Comparison of ENCODE assay signal across 13 mouse cellular contexts in the genomic region with DNA sequence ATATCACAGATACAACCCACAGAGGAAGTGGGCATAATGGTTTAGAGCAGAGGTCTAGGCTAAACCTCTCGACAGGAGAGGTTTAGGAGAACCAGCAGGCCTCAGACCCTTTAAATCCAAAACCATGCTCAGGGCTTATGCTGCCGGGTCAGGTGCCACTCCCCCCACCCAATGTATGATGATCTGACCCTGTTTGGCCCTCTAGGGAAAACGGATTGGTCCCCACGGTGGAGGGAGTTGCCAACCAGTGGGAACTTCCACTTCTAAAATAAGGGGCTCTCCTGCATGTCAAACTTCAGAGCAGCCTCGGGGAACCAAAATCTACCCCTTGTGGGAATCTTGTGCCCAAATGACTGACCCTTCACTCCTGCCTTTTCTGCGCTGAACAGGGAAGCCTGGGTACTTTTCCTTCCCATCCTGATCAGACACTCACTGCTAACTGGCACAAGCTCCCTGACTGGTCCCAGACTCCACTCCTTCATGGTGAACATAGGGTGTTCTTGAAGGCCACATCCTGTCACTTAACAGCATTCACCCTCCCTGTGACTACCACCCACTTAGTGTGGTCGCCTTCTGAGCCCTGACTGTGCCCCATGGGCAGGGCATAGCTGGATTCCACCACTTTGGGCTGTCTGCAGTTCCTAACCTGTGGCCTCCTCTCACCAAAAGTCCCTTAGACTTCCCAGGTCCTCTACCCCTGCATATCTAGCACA. TPM values are rescaled to one million over a fixed set of nuclear protein-coding genes. Genes with fewer than 3 reads are reported as not detected.
DNase-seq lines count a peak whose midpoint lies in the region; ATAC-seq and TF ChIP-seq lines count a peak whose summit lies in the region.
"Had no signal": no experiment of that assay in that cellular context is flagged by ENCODE, and none has a peak within 500 bp of the region (broad histone marks: within the 10 kb centered on the region; RNA-seq: fewer than 3 reads in every experiment).

No protein-coding gene starts in this region.

- WGBS in lung, embryonic 14.5 days: 63% methylated on average over 7 of the region's 7 CpGs
- WGBS in small intestine, adult 2 months: 57% methylated on average over 7 of the region's 7 CpGs

- no peak for TF ChIP-seq CTCF in gastrocnemius, adult 2 months (IDR thresholded peaks at IDR 0.05)
- TF ChIP-seq CTCF in lung, embryonic 14.5 days (IDR thresholded peaks at IDR 0.05; ENCODE audit: low read depth): no peak
- TF ChIP-seq CTCF in small intestine, adult 2 months (IDR thresholded peaks at IDR 0.05; ENCODE audit: extremely low read depth, insufficient read length, insufficient replicate concordance, low read depth, low read length): no peak

- DNase-seq in gastrocnemius, adult 2 months: no peak
- no peak for DNase-seq in gastrocnemius, adult 8-10 months (ENCODE audit: low spot score in 2 of 2)
- no peak for DNase-seq in lung, embryonic 14.5 days
- DNase-seq in lung, postnatal 4 days: no peak
- DNase-seq in induced T-regulatory cell, adult 2 months (ENCODE audit: low read depth): peak; percentile 89
- no peak for DNase-seq in gastrocnemius, postnatal 36 days
- DNase-seq in left cerebral cortex, adult 9 months (ENCODE audit: low spot score in 2 of 2): no peak
- DNase-seq: layer of hippocampus, adult 9-11 months; right cerebral cortex, postnatal 4 days had no signal

- H3K36me3 ChIP-seq in lung, embryonic 14.5 days (ENCODE audit: insufficient read depth): no peaks in the 10 kb centered on the region
- H3K36me3 ChIP-seq in small intestine, adult 2 months (ENCODE audit: control insufficient read depth, insufficient read depth, low read length): no peaks in the 10 kb centered on the region
- H3K36me3 ChIP-seq: hindbrain, embryonic 12.5 days; neural tube, embryonic 12.5 days had no signal

- no peak for ATAC-seq in lung, embryonic 14.5 days (ENCODE audit: insufficient read depth)
- ATAC-seq: forebrain, embryonic 14.5 days had no signal

- no peak for TF ChIP-seq POLR2A in small intestine, adult 2 months (IDR thresholded peaks at IDR 0.05; ENCODE audit: low read depth, low read length)

- peak overlapping the region; percentile 56 for H3K27ac ChIP-seq in gastrocnemius, adult 2 months
- H3K27ac ChIP-seq in lung, embryonic 14.5 days (ENCODE audit: low read depth): 0 out of 2 replicates have a peak overlapping the region, but pooled peaks have one; percentile 60
- H3K27ac ChIP-seq in small intestine, adult 2 months (ENCODE audit: insufficient read depth, low read depth, low read length): peak overlapping the region; percentile 86
- H3K27ac ChIP-seq: hindbrain, embryonic 12.5 days; neural tube, embryonic 12.5 days had no signal

- H3K4me2 ChIP-seq in lung, embryonic 14.5 days: peak overlapping the region; percentile 12; the same call in 1 of the 2 replicates
- H3K4me2 ChIP-seq: hindbrain, embryonic 12.5 days; neural tube, embryonic 12.5 days had no signal

- no peaks in the 10 kb centered on the region for H3K9me3 ChIP-seq in lung, embryonic 14.5 days (ENCODE audit: low read depth, low read length)
- H3K9me3 ChIP-seq: hindbrain, embryonic 12.5 days; neural tube, embryonic 12.5 days had no signal

- H3K27me3 ChIP-seq in lung, embryonic 14.5 days (ENCODE audit: insufficient read depth, low read length): no peaks in the 10 kb centered on the region
- no peaks in the 10 kb centered on the region for H3K27me3 ChIP-seq in small intestine, adult 2 months (ENCODE audit: control insufficient read depth, insufficient read depth, low read length)

- peaks cover 42% of the 10 kb centered on the region for H3K4me1 ChIP-seq in lung, embryonic 14.5 days (ENCODE audit: insufficient read depth)
- peaks cover 64% of the 10 kb centered on the region for H3K4me1 ChIP-seq in small intestine, adult 2 months (ENCODE audit: control insufficient read depth, insufficient read depth, insufficient read length, low read length)

- intact Hi-C loops in gastrocnemius, adult 2 months (cut with DNase I): no loop called here
- intact Hi-C loops in gastrocnemius, postnatal 36 days (cut with DNase I): no loop called here

- H3K9ac ChIP-seq in lung, embryonic 14.5 days: no peak overlapping the region; the same call in 1 of the 2 replicates
- H3K9ac ChIP-seq: hindbrain, embryonic 12.5 days; neural tube, embryonic 12.5 days had no signal

- H3K4me3 ChIP-seq in gastrocnemius, adult 2 months: no peak overlapping the region
- no peak overlapping the region for H3K4me3 ChIP-seq in lung, embryonic 14.5 days (ENCODE audit: low read depth, low read length)
- H3K4me3 ChIP-seq in small intestine, adult 2 months (ENCODE audit: low read depth, low read length): peak overlapping the region; percentile 37
- H3K4me3 ChIP-seq: hindbrain, embryonic 12.5 days; neural tube, embryonic 12.5 days had no signal

RNA-seq across cellular contexts. Expression of gene Cd82, which starts 3.6 kb away (rescaled TPM):
- 10 to 100 TPM in 1 of 2 experiments, 1 to 10 TPM in 1; 6.6 to 17.8 TPM for total RNA-seq in gastrocnemius, adult 2 months (2021)
- total RNA-seq in gastrocnemius, adult 8-10 months (2022): 10 to 100 TPM in 1 of 4 experiments, 1 to 10 TPM in 3; 7.6 to 10.1 (median 9.8) TPM
- polyA plus RNA-seq in lung, embryonic 14.5 days (2014; fragmentation: Nextera tagmentation; extraction: Ambion mirVana): 21.7 and 22.2 TPM in 2 replicates
- 123 and 433 TPM in 2 replicates for polyA plus RNA-seq in small intestine, adult 2 months (2012; rRNA removed)
- 10 to 100 TPM in 1 of 2 experiments, 1 to 10 TPM in 1; 9.5 to 12.4 TPM for total RNA-seq in gastrocnemius, postnatal 36 days (2021)
